In the genomic region with DNA sequence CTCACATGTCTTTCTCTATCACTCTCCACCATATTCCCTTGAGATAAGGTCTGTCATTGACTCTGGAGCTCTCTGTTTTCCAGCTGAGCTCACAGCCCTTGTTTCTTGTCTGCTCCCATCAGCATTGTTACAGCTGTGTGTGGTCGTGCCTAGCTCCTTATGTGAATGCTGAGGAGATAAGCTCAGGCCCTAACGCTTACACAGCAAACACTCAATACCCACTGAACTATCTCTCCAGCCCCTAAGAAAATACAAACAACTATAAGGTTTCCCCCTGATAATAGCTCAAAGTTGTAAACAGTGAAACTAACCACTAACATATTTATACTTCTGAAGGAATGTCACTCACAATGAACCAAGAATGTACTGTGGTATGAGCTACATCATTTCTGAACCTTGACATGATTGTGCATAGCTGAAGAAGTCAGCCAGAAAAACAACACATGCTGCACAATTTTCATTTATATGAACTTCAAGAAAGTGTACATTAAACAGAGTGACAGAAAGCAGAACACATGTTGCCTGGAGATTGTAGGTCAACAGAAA, we compare ENCODE assay signal across 20 mouse cellular contexts. TPM values are rescaled to one million over a fixed set of nuclear protein-coding genes. Genes with fewer than 3 reads are reported as not detected.
"Had no signal": no experiment of that assay in that cellular context is flagged by ENCODE, and none has a peak within 500 bp of the region (broad histone marks: within the 10 kb centered on the region; RNA-seq: fewer than 3 reads in every experiment).

No protein-coding gene starts in this region.

- H3K4me1 ChIP-seq: midbrain, embryonic 10.5 days; midbrain, embryonic 13.5 days; neural tube, embryonic 13.5 days had no signal

- H3K4me3 ChIP-seq: layer of hippocampus, adult 2 months; megakaryocyte, embryonic 14.5 days; midbrain, embryonic 10.5 days; midbrain, embryonic 13.5 days; myocyte; neural tube, embryonic 13.5 days had no signal

- H3K27ac ChIP-seq: layer of hippocampus, adult 2 months; liver, embryonic 14.5 days; midbrain, embryonic 10.5 days; midbrain, embryonic 13.5 days; neural tube, embryonic 13.5 days; stomach, postnatal 0 days had no signal

- DNase-seq: kidney, adult 11 months; kidney, adult 8-10 months; kidney, postnatal 25 days; layer of hippocampus, adult 9-11 months; lung, adult 18-20 months; right cerebral cortex, adult 18-20 months; right cerebral cortex, postnatal 14 days; right cerebral cortex, postnatal 4 days; thymus, adult 2 months; thymus, postnatal 14 days; thymus, postnatal 4 days had no signal

- H3K27me3 ChIP-seq: megakaryocyte, embryonic 14.5 days; midbrain, embryonic 13.5 days; neural tube, embryonic 13.5 days had no signal

- H3K36me3 ChIP-seq: midbrain, embryonic 10.5 days; midbrain, embryonic 13.5 days; neural tube, embryonic 13.5 days had no signal

- H3K9me3 ChIP-seq: megakaryocyte, embryonic 14.5 days; midbrain, embryonic 10.5 days; midbrain, embryonic 13.5 days; neural tube, embryonic 13.5 days had no signal

- H3K9ac ChIP-seq: liver, embryonic 14.5 days; midbrain, embryonic 13.5 days; neural tube, embryonic 13.5 days had no signal

- H3K4me2 ChIP-seq: midbrain, embryonic 13.5 days; neural tube, embryonic 13.5 days had no signal

- ATAC-seq: midbrain, embryonic 13.5 days; midbrain, embryonic 16.5 days had no signal

RNA-seq across cellular contexts. Expression of gene Tfec, which starts 21.9 kb away (rescaled TPM):
- polyA plus RNA-seq: myocyte had no signal
